Mouse (Mus musculus) layer of hippocampus, postnatal 25 days (tissue): ENCODE measurements around the gene Clec4b1. TPM values are rescaled to one million over a fixed set of nuclear protein-coding genes. Genes with fewer than 3 reads are reported as not detected.
A peak's percentile ranks its signal among the peaks of the same experiment; 100 is the strongest.
"Not testable (repeated sequence)": the region's sequence is repeated elsewhere in the genome, so short reads cannot be mapped to it uniquely, and the experiment has no call there.

ENCODE experiments used
- DNase-seq, 2 experiments: peaks; one replicate each; pipeline ENCODE4 v3.0.0; 2022; ENCODE audit warnings: mixed read lengths in 2 of 2, low spot score in 1 of 2; ENCODE audit errors: extremely low spot score in 1 of 2
- total RNA-seq, 2 experiments: library from RNA; stranded (reverse); gene quantifications; 2 replicates each; pipeline ENCODE4 v1.2.3; 2021

Clec4b1 gene
- not detected for total RNA-seq

DNA sequence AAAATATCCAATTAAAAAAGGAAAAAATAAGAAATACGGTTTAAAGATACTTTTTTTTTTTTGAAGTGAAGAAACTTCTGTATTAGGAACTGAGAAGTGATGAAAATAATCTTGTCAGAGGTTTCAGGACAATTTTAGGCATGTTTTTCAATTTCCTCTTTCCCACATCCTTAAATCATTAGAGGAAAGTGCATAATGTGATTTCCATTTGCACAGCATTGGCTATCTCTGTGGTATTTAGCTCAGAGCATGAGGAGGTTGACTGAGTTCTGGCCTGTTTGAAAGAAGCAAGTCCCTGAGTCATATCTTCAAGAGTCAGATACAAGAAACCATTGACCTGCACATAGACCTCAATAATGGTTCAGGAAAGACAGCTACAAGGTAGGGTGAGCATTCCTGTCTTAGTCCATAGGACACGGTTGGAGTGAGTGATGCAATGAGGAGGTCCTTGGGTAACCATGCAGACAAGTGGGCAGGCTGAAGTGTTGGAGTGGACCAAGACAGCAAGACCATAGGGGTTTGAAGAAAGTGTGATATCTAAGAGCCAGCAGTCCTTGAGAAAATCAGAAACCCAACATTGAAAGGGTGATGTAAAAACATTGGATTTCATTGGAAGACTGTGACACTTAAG, at the start of gene Clec4b1:
Gene Clec4b1 (plus strand): TSS at position 221 of the 631 bp plus-strand sequence.
- no peak for DNase-seq

DNA sequence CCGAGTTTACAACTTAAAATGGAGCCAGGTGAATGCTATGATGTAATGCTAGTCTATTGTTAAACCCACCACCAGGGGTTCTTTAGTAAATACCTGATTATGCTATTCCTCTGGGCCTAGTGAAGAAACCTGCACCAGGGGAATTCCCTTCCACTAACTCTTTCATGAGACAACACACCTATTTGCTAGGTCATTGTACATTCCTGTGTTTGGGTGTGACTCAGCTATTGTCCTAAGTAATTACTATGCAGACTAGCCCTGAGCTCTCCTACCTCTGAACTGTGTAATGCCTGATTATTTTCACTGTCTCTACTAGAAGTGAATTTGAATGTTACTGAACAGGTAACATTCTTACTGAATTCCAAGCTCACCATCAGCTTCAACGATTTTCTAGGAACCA, 45.1 kb upstream of the Clec4b1 start:
- not testable (repeated sequence) for DNase-seq

DNA sequence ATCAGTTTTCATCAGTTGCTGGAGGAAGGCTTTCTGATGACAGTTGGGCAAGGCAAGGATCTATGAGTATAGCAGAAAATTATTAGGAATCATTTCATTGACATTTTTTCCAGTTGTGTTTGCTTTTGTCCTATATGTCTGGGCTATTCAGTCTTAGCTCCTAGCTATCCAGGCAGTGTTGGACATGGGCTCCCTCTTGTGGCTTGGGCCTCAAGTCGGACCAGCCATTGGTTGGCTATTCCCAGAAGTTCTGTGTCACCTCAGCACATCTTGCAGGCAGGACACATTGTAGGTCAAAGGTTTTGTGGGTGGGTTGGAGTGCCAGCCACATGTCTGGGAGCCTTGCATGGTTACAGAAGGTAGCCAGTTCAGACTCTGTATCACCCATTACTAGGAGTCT, 44.2 kb upstream of the Clec4b1 start:
- peak in 1 of 2 experiments; percentile 2 for DNase-seq

DNA sequence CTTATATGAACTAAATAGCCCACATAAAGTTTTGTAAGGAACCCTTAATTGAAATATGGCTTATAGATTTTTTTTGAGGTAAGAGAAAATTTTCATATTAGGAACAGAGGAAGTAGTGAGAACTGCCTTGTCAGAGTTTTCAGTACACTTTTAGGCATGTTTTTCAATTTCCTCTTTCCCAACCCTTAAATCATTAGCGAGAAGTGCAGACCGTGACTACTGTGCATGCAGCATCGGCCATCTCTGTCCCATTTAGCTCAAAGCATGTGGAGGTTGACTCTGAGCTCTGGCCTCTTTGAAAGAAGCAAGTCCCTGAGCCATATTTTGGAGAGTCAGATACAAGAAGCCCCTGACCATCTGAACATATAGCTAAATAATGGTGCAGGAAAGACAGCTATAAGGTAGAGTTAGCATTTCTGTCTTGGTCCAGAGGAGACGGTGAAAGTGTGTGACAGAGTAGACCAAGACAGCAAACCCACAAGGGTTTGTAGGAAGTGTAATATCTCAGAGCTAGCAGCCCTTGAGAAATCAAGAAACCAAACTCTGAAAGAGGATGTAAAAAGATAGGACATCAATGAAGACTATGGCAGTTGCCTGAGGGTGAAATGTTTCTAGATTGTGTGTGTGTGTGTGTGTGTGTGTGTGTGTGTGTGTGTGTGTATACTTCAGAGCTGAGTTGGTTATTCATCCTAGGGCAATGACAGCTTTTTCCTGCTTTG, 45.5 kb downstream of the Clec4b1 start:
- no peak for DNase-seq

DNA sequence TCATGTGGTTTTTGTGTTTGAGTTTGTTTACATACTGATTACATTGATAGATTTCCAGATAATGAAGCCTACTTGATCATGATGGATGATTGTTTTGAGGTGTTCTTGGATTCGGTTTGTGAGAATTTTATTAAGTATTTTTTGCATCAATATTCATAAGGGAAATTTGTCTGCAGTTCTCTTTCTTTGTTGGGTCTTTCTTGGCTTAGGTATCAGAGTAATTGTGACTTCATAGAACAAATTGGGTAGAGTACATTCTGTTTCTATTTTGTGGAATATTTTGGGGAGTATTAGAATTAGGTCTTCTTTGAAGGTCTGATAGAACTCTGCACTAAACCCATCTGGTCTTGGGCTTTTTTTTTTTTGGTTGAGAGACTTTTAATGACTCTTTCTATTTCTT, 56.4 kb downstream of the Clec4b1 start, which contains the start of gene Clec4a2:
Gene Clec4a2 (plus strand): TSS at position 301 of the 400 bp plus-strand sequence.
- DNase-seq, result not testable (repeated sequence)

Other genes with a start within 250 kb of the Clec4b1 start
- gene Slc2a3, start 248.3 kb upstream of the Clec4b1 start, total RNA-seq, result 100 to 1,000 TPM; 115 to 119 TPM
- gene Foxj2, start 230.0 kb upstream of the Clec4b1 start, total RNA-seq, result 10 to 100 TPM; 27.5 to 29.0 TPM
- gene C3ar1, start 193.8 kb upstream of the Clec4b1 start, total RNA-seq, result 1 to 10 TPM in 1 of 2 experiments, under 1 TPM in 1; 0.62 to 1.2 TPM
- 100 to 1,000 TPM; 205 to 214 TPM for gene Necap1, start 175.5 kb upstream of the Clec4b1 start, total RNA-seq
- under 1 TPM; 0.38 to 0.44 TPM for gene Clec4a1, start 128.1 kb upstream of the Clec4b1 start, total RNA-seq
- 1 to 10 TPM in 1 of 2 experiments, under 1 TPM in 1; 0.69 to 1.6 TPM for gene Clec4a3, start 97.4 kb upstream of the Clec4b1 start, total RNA-seq
- gene Clec4a4, start 59.6 kb upstream of the Clec4b1 start, total RNA-seq, result not detected
- gene Clec4a2, start 56.5 kb downstream of the Clec4b1 start, total RNA-seq, result 1 to 10 TPM; 1.7 to 2.7 TPM
- gene Clec4b2, start 122.9 kb downstream of the Clec4b1 start, total RNA-seq, result not detected
- gene Clec4n, start 179.9 kb downstream of the Clec4b1 start, total RNA-seq, result not detected
- not detected for gene Clec4d, start 212.1 kb downstream of the Clec4b1 start, total RNA-seq
- gene Clec4e, start 239.9 kb downstream of the Clec4b1 start, total RNA-seq, result not detected